Mouse (Mus musculus) left cerebral cortex, postnatal 36 days (tissue): ENCODE measurements at regions not wholly inside any gene's neighbourhood (a gene's known extent, or its start where the extent isn't known, plus 50 kb on each side); places are given as distances from the start of the nearest gene placed in this dataset.

Source experiments
- DNase-seq, 2 experiments: peaks; one replicate each; pipeline ENCODE4 v3.0.0; 2021 to 2022; ENCODE audit warnings: low spot score in 2 of 2, mixed read lengths in 1 of 2
- intact Hi-C: fragments of 180-260 bp; cut with DNase I; formaldehyde crosslinking; loops from one replicate; pipeline ENCODE4 v1.15.1; 2025

DNA sequence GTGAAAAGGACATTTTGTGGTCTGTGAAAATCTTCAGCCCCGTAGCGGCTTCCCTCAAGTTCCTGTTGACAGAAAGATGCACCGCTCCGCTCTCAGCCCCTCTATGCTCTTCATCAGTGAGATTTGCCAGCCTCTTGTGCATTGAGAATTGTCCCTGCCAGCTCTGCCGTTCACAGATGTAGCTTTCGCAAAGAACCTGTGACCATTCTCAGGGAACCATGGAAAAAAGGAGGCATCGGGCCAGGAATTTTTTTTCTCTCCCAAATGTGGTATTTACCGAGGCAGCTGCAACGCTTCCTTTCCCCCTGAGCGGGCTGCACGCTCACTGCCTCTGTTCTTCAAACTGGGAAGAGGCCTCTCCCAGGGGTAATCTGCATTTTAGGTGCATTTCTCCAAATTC, 184.4 kb downstream of the Pdgfra start:
- peak in 1 of 2 experiments; percentile 6 for DNase-seq
- intact Hi-C loops: no loop called here

DNA sequence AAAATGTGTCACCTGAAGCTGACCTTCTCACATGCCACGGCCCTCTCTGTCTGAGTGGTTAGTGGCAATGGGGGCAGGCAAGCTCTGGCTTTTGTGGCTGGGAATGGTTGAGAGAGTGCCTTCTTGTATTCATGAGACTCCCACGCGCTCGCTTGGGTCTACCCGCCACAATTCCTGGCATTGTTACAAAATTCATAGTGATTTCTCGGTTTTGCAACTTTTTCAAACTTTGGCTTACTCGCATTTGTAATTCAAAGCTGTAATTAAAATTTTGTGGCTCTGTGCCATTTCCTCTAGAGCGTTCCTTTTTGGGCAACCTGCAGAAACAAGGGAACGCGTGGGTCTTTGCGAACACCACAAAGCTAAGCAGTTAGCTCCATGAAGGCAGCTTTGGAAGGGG, 186.3 kb downstream of the Pdgfra start:
- DNase-seq: peak; percentile 6 to 39
- intact Hi-C loops: no loop called here

DNA sequence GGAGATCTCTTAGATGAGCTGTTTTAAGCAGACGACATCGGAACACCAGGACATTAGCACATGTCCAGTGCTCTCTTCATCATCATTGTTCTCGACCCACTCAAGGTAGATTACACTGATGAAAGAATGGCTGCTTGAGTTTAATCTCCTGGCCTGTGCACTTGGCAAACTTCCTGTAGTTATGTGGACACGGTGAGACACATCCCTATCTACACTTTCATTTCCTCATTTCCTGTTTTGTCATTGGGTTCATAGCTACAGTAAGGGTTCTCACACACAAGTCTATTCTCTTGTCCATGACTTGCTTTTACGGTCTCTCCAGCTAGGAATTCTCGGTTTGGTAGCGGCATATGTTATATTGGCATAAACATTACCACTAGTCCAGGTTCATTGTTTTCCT, 190.5 kb downstream of the Pdgfra start:
- intact Hi-C loops: loop anchor here (10.0 kb wide), 1 partner anchor 512 kb away; no protein-coding TSS in a partner anchor
- no peak for DNase-seq

DNA sequence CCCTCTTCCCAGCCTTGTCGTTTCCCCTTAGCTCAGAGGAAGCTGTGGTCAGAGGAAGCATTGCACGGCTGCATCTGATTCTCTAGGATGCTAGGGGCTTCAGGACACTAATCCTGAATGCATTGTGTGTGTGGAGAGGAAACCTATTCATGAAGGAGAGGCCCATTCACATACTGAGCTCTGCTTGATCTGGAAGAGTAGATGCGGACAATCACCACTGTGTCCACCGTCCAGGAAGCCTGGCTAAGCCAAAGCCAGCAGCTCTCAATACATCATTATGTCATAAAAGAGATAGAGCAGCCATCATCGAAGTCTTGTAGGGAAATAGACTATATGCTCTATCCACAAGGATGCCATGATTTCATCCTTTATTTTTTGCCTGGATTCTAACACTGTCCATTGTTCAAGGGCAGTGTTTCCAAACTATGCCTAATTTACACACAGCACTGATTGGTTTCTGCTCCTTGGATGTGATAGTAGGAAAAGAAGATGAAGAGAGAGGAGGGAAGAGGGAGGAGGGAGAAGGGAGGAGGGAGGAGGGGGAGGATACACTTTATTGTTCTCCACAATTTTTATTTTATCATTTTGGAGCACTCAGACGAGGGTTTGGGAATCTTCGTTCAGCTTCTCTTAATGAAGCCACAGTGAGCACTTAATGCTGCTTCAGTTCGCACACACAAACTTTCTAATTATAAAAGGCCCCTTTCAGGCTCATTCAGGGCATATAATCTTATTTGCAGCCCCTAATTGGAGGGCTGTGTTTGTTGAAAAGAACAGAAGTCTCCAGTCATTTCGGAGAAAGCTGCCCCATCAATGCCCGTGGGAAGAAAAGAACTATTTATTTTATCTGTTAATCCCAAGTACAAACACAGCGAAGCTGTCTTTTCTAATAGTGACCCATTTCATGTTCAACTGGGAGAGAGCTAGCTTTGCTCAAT, 195.0 kb downstream of the Pdgfra start:
- intact Hi-C loops: loop anchor here (5.0 to 10.0 kb wide), 2 partner anchors 135 to 508 kb away; no protein-coding TSS in a partner anchor
- DNase-seq: no peak

DNA sequence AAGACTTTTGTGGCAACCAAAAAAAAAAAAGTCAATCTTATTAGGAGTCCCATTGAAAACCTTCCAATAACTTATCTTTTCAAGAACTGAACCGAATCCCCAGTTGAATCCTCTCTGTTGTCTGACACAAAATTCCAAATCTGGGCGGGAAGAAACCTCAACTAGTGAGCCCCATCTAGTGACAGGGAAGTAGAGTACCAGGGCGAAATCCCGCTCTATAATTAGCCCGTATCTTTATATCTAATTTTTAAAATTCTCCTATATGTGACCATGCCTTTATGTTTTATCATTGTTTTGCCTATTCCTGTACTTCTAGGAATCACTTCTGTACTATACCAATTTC, 195.7 kb downstream of the Pdgfra start:
- intact Hi-C loops: loop anchor here (5.0 to 10.0 kb wide), 2 partner anchors 135 to 507 kb away; no protein-coding TSS in a partner anchor
- DNase-seq: no peak

DNA sequence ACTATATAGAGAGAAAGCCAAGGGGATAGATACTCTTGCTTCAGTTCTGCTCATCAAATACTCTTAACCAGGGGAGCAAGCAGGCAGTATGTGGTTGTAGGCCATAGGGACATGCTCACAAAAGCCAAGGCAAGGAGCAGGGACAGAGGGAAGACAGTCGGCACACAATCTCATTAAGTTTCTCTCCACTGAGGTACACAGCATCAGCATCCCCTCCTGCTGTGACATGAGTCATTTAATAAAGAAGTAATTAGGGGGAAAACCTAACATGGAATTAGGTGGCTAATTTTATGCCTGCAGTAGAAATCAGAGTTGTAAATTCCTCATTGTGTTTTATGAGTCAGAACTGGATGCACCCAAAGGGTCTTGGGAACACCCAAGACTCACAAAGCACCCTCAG, 203.2 kb downstream of the Pdgfra start:
- no peak for DNase-seq
- intact Hi-C loops: no loop called here

DNA sequence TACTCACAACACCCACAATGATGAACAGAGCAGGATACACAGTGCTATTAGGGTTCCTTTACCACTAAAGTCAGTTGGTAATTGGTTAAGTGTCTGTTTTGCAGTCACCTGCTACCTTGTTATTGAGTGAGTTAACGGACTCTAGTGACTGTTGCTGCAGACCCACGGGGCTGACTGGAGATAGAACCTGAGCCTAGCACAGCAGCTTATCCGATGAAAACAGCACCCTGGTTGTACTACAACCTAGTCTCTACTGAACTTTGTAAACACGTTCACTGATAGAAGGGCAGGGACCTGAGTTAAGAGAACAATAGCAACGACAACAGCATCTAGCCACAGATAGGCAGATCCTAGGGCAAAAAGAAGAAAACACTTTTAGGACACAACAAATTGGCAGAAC, 206.8 kb downstream of the Pdgfra start:
- intact Hi-C loops: no loop called here

DNA sequence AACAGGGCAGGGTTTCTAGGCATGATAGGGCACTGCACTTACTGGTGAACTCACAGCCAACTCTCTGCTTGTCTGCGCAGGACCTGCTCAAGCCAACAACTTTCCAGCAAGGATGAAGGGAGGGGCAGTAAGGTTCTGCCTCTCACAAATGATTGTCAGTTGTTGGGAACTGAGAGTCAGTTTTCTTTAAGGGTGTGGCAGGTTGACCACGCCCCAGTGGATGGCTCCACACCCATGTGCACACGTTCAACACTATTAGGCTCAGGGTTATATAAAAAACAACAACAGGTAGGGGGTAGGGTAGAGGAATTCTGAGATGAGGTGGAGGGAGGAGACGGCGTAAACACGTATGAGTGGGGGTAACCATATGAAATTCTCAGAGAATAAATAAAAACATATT, 210.9 kb upstream of the Kit start:
- DNase-seq: no peak
- intact Hi-C loops: no loop called here

More for the DNA sequence above, 206.8 kb downstream of the Pdgfra start:
- DNase-seq: no peak

DNA sequence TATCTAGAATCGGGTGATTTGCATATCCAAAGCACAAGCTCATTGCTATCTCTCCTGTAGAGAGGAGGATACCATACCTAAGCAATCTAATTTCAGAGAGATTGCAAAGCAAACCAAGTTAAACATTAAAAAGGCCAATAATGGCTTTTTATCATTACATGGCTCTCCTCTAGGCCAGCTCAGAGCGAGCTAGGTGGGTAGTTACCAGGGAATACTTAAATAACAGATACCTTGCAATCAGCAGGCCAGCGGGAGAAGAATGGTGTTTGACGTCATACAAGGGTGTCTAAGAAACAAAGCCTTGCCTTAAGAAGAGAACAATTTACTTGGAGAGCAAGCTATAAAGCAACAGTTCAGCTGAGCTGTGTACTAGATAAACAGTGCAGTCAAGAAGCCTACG, 207.4 kb upstream of the Kit start:
- intact Hi-C loops: no loop called here

DNA sequence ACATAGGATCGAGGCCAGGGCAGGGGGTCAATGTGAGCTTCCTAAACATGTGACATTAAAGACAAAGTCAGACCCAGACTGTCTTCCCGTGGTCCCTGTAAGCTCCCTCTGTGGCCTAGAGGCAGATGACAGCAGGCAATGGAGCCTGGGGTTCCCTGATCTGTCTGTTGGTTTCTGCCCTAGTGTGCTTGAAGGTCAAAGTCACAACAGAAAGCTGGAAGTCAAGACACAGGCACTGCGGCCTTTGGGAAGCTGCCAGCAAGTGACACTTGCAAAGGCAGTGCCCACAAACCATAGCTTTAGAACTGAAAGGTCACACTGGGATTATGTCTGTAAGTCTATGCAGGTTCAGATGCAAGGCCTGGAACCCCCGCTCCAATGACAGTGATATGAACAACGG, 206.0 kb upstream of the Kit start:
- intact Hi-C loops: no loop called here

More for the DNA sequence above, 207.4 kb upstream of the Kit start:
- DNase-seq: no peak

DNA sequence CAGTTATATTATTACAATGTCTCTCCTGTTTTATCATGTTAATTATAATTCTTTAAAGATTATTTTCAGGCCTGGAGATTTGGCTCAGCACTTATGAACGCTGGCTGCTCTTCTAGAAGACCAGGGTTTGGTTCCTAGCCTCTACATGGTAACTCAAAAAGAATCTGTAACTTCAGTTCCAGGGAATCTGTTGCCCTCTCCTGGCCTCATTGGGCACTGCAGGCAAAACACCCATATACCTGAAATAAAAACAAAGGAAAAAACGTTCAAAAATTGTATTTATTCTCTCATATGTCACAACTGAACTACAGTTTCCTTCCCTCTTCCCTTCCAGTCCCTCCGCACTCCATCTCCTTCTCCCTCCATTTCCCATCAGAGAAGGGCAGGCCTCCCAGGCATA, 201.9 kb upstream of the Kit start:
- intact Hi-C loops: no loop called here
- DNase-seq: no peak

More for the DNA sequence above, 206.0 kb upstream of the Kit start:
- no peak for DNase-seq

DNA sequence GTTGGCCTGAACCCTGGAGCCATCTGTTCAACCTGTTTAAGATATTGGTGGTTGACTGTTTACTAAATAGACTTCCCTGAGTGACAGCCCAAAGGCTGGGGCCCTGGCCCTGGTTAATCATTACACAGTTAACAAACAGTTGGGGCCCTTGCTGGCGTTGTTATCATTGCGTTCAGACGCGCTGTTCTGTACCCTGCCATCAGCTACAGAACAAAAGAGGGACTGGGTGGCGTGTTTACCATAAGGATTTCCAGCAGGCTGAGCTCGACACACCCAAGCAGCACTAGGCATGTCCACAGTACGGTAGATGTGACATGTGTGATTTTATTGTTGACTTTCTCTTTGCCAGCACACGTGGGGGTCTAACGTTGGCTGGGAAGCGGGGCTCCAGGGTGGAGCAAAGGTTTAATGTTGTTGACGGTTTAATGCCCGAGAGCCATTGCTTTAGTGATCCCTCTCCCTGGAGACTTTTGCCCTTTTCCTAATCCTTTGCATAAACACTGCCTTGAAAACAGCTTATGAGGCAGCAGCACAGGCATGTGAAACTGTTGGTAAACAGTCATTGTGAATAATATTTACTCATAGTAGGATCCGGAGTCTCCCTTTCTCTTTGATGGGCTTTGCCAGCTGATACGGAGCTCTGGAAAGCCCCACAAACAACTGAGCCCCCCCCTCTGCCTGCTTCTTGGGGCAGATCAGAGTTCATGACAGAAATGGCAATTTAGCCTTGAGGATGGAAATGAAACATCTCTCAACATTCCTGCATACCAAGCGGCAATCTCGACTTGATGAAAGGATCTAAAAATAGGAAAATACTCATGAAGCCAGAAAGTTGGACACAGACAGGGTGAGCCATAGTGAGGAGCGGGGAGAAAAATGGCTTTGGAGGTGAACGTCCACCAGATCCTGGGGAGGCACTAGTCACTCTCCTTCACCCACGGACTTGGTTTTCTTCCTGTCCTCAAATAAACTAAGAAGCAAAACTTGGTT, 197.1 kb upstream of the Kit start:
- intact Hi-C loops: no loop called here
- DNase-seq: no peak

DNA sequence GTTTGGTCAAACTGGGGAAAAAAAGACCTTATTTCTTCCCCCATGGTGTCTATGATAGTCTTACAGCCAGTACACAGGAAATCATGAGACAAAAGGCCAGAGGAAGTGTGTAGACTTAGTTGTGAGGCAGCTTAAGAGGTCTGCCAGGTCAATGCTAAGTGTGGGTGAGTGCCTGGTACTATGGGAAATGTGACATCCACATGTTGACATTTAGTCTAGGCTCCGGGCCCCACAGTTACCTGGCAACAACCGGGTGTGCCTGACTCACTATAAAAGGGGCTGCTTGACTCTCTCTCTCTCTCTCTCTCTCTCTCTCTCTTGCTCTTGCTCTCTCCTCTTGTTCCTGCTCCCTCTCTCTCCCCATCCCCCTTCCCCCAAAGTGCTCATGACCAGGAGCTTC, 196.1 kb upstream of the Kit start:
- intact Hi-C loops: no loop called here
- no peak for DNase-seq

DNA sequence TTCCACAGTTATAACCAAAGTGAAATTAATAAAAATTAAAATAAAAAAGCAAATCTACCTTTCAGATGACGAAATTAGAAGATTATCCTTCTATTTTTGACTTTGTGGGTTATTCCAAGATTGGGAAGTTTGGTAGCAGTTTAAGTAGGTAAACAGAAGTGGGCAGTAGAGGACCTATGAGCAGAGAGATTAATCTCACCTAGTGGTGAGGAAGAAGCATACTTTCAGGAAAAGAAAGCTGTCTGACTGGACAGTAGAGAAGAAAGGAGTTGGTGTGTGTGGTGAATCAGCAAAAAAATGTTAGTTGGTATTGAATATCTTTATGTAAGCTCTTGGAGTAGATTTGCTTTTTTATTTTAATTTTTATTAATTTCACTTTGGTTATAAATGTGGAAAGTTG, 194.4 kb upstream of the Kit start:
- no peak for DNase-seq
- intact Hi-C loops: loop anchor here (10.0 kb wide), 1 partner anchor 474 kb away; no protein-coding TSS in a partner anchor

DNA sequence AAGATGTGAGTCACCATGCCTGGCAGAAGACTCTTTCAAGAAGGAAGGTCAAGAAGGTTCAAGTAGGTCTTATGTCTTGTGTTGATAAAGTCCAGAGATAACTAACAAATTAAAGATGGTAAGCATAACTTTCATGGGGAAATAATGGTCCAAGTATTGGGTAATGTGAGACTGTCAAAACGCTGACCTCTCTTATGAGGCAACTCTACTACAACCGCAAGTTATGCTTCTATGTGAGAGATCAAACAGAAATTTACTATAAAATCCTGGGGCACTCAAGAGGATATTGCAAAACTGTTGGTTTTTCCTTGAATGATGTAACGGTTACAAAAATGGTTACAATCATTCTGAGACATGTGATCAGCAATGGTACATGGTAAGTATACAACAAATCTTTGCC, 192.6 kb upstream of the Kit start:
- intact Hi-C loops: loop anchor here (10.0 kb wide), 1 partner anchor 473 kb away; no protein-coding TSS in a partner anchor

DNA sequence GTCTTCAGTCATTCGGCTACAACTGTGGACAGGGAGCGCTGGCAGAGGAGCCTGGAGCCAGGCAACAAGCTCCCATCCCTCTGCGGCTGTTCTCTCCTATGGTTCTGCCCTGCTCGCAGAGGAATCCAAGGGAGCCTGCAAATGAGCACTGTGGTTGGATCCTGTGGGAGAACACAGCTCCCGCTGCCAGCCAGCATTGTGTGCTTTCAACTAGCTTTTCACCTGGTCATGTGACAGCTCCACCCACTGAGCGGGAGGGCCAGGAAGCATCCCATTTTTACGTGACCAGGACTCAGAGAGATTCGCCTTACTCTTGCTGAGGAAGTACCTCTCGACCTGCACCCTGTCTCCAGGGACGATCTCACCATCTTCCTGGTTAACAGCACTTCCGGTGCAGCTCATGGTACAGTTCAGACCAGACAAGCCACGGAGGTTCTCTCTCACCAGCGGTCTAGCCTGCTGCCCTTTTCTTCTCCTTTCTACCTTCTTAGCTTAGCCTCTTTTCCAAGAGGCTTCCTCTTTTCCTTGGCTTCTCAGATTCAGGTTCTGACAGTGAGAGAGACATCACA, 186.7 kb upstream of the Kit start:
- intact Hi-C loops: loop anchor here (10.0 kb wide), 1 partner anchor 467 kb away; no protein-coding TSS in a partner anchor
- peak; percentile 19 to 40 for DNase-seq

More for the DNA sequence above, 192.6 kb upstream of the Kit start:
- DNase-seq: no peak

DNA sequence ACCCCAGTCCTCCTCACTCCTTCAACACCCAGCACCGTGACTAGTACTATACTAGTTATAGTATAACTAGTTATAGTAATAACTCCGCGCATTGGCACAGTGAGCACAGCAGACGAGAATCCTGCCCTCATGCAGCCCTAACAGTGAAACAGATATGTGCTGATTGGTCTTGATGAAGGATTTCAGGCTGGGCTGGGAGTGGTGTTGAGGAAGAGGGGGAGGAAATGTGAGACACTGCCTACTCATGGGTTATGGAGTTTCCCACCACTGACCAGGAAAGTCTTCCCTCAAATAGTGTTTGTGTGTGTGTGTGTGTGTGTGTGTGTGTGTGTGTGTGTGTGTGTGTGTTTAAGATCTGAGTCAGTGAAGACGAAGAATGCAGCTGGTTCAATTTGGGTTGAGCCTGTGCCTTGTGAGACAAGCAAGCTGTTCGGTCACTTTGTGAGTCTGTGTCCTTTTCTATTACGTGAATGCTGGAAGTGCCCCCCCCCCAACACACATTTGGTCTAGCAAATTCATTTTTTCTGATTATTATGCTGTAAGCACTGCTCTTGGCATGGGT, 185.9 kb upstream of the Kit start:
- intact Hi-C loops: loop anchor here (10.0 kb wide), 1 partner anchor 466 kb away; no protein-coding TSS in a partner anchor
- no peak for DNase-seq

DNA sequence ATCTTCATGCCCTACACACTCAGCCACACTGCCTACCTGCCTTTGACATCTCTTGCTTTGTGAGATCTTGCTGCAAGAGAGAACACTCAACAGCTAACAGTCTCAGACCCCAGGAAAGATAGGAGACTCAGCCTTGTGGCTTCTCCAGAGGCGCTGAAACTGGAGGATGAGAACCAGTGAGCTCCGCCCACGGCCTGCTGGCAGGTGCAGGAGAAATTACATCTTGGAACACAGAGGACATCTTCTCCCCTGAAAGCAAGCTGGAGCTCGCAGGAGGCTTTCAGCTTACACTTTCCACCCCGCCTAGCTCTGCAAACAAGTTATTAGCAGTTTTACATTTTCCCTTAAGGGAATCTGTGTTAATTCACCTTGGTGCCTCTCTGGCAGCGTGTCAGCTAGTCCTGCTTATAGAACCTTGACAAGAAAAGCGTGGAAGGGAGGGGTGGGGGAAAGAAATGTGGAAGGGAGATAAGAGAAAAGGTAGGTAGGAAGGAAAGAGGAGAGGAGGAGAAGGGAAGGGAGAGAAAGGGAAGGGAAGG, 185.2 kb upstream of the Kit start:
- DNase-seq: peak; percentile 38 to 47
- intact Hi-C loops: loop anchor here (10.0 kb wide), 1 partner anchor 465 kb away; no protein-coding TSS in a partner anchor

DNA sequence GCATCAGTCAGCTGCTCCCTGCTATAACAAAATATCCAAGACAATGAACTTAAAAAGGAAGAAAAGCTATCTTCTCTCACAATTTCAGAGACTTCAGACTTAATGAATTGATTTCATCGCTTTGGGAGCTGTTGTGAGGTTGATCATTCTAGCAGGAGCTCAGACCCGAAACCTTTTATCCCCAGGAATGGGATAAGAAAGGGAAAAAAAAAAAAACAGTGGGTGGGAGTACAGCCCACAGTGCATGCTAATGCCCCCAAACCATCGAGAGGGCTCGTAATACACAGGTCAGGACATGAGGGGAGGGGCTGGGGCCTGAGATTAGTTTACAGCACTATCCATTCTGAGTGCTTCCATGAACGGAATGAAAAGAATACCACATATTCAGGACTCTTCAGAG, 175.9 kb upstream of the Kit start:
- intact Hi-C loops: no loop called here
- DNase-seq: no peak
